Mouse (Mus musculus) layer of hippocampus, adult 9-11 months (tissue): ENCODE results near the gene Olfr1504.
"Not testable (repeated sequence)": the region's sequence is repeated elsewhere in the genome, so short reads cannot be mapped to it uniquely, and the experiment has no call there.

Experiments
- DNase-seq: peaks from one replicate; pipeline ENCODE4 v3.0.0; 2022

Gene Olfr1504

DNA sequence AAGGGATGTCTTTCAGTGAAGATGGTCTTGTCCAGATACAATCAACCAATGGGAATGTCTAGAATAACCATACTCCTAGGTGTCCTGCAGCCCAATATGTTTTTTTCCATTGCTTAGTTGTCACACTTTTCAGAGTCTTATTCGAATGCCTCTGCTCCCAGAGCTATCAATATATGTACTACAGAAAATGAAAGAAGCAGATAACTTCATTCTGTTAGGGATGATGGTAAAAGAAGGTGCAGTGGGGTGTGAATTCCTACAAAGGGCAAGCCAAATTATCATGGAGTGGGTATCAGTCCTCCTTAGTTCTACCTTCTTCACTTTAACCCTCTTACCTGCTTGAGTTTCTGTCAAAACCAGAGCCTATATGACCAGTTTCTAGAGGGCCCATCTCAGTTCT lies at the start of gene Olfr1504:
TSS of gene Olfr1504 (minus strand) at position 101 of the 400 bp plus-strand sequence.
- no peak for DNase-seq

DNA sequence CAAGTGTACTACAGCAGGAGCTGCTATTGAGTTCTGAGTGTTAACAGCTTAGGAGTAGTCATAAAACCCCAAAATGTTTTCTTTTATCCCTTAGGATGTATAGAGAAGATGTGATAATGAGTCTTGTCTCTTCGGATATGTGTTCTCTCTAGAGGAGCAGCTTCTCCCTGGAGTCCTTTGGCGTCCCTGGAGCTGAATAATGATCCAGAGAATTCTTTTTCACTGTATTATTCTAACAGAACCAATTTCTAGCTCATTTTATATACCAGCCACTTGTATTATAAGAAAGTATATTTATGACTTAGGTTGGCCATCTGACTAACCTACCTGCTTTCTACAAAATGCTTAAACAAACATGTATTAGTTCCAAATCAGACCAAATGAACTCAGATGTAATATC lies 15.5 kb upstream of the Olfr1504 start, which contains the start of gene Olfr1505:
TSS of gene Olfr1505 (plus strand) at position 301 of the 400 bp plus-strand sequence.
- DNase-seq = no peak

- DNase-seq = no peak
These were observed 36.2 kb downstream of the Olfr1504 start, which contains the start of gene Olfr1502 for GRCm38 (mm10) chr19:13861495-13861894. Olfr1502 (plus strand) TSS chr19:13861795.

DNA sequence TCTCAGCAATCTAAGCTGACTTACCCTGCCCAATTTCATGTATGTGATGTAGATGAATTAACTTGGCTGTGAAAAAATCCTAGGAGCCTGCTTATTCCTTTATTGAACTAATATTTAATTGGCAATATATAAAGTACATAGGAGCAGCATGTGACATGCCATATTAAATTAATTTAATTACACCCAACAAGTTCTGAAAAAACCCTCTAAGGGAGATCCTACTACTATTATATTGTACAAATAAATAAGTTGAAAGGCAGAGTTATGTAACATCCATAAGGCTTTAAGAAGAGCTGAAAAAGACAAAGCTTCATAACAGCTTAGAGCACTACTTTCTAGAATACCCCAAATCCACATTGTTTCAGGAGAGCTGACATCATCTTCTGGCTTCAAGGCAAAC lies 47.1 kb downstream of the Olfr1504 start, which contains the start of gene Olfr1501:
TSS of gene Olfr1501 (minus strand) at position 101 of the 400 bp plus-strand sequence.
- not testable (repeated sequence) for DNase-seq
